Mouse (Mus musculus): ENCODE data around the gene Fibcd1.
A peak's percentile ranks its signal among the peaks of the same experiment; 100 is the strongest.

Fibcd1 gene

GRCm38 (mm10) chr2:31858500-31858899 is 12.7 kb upstream of the Fibcd1 start:
- DNase-seq (ENCODE audit: low spot score in 2 of 2) = no peak

GRCm38 (mm10) chr2:31857180-31857579 is 11.4 kb upstream of the Fibcd1 start:
- DNase-seq (ENCODE audit: low spot score in 2 of 2) = peak in 1 of 2 experiments; percentile 29

- DNase-seq (ENCODE audit: low spot score in 2 of 2) = no peak
Measured at GRCm38 (mm10) chr2:31855991-31856390, 10.2 kb upstream of the Fibcd1 start.

GRCm38 (mm10) chr2:31850141-31850540 is 4.3 kb upstream of the Fibcd1 start:
- no peak for DNase-seq (ENCODE audit: low spot score in 2 of 2)

GRCm38 (mm10) chr2:31847908-31848307 is 2.1 kb upstream of the Fibcd1 start:
- DNase-seq (ENCODE audit: low spot score in 2 of 2) = no peak

- DNase-seq (ENCODE audit: low spot score in 2 of 2) = no peak
Measured at GRCm38 (mm10) chr2:31846692-31847660, 1.2 kb upstream of the Fibcd1 start.

GRCm38 (mm10) chr2:31845512-31845895 is 301 bp downstream of the Fibcd1 start:
- DNase-seq (ENCODE audit: low spot score in 2 of 2) = no peak

GRCm38 (mm10) chr2:31844729-31845136 is 1.1 kb downstream of the Fibcd1 start:
- no peak for DNase-seq (ENCODE audit: low spot score in 2 of 2)

GRCm38 (mm10) chr2:31838868-31839267 is 6.9 kb downstream of the Fibcd1 start:
- DNase-seq (ENCODE audit: low spot score in 2 of 2) = no peak

- no peak for DNase-seq (ENCODE audit: low spot score in 2 of 2)
Measured at GRCm38 (mm10) chr2:31836985-31837384, 8.8 kb downstream of the Fibcd1 start.

- DNase-seq (ENCODE audit: low spot score in 2 of 2) = no peak
Measured at GRCm38 (mm10) chr2:31836091-31836490, 9.7 kb downstream of the Fibcd1 start.

GRCm38 (mm10) chr2:31828311-31828825 is 17.4 kb downstream of the Fibcd1 start:
- DNase-seq (ENCODE audit: low spot score in 2 of 2) = no peak

GRCm38 (mm10) chr2:31827877-31828276 is 17.9 kb downstream of the Fibcd1 start:
- DNase-seq (ENCODE audit: low spot score in 2 of 2) = peak; percentile 88 to 95

GRCm38 (mm10) chr2:31826094-31827085 is 19.4 kb downstream of the Fibcd1 start:
- DNase-seq (ENCODE audit: low spot score in 2 of 2) = no peak

- no peak for DNase-seq (ENCODE audit: low spot score in 2 of 2)
Measured at GRCm38 (mm10) chr2:31825469-31825911, 20.3 kb downstream of the Fibcd1 start.

GRCm38 (mm10) chr2:31823933-31824730 is 21.7 kb downstream of the Fibcd1 start:
- peak in 1 of 2 experiments; percentile 54 for DNase-seq (ENCODE audit: low spot score in 2 of 2)

- peak in 1 of 2 experiments; percentile 68 for DNase-seq (ENCODE audit: low spot score in 2 of 2)
Measured at GRCm38 (mm10) chr2:31822524-31823371, 23.1 kb downstream of the Fibcd1 start.

- peak; percentile 54 to 68 for DNase-seq (ENCODE audit: low spot score in 2 of 2)
Measured at GRCm38 (mm10) chr2:31815367-31815766, 30.4 kb downstream of the Fibcd1 start.

- DNase-seq (ENCODE audit: low spot score in 2 of 2) = no peak
Measured at GRCm38 (mm10) chr2:31814699-31815098, 31.1 kb downstream of the Fibcd1 start.

GRCm38 (mm10) chr2:31813641-31814040 is 32.2 kb downstream of the Fibcd1 start:
- no peak for DNase-seq (ENCODE audit: low spot score in 2 of 2)

Data from cerebellum, postnatal 4 days (tissue).